Mouse (Mus musculus) urinary bladder, adult 2 months (tissue): ENCODE data around the gene Mettl7a3. TPM values are rescaled to one million over a fixed set of nuclear protein-coding genes. Genes with fewer than 3 reads are reported as not detected.
"Not testable (repeated sequence)": the region's sequence is repeated elsewhere in the genome, so short reads cannot be mapped to it uniquely, and the experiment has no call there.

Experiments
- DNase-seq: peaks from one replicate; pipeline ENCODE4 v3.0.0; 2022; ENCODE audit warnings: low spot score
- polyA plus RNA-seq: library from polyadenylated mRNA; depleted of rRNA; stranded (reverse); fragments of >200 nt; gene quantifications from 2 replicates; pipeline ENCODE4 v1.2.3, GENCODE M21; 2012

Mettl7a3 gene
- polyA plus RNA-seq, 1 experiment: 0.12 TPM

- DNase-seq: not testable (repeated sequence)
These were observed 5.4 kb upstream of the Mettl7a3 start for GRCm38 (mm10) chr15:100329336-100329735.

- DNase-seq: no peak
These were observed 4.0 kb upstream of the Mettl7a3 start for GRCm38 (mm10) chr15:100330739-100331138.

- not testable (repeated sequence) for DNase-seq
These were observed 2.4 kb upstream of the Mettl7a3 start for GRCm38 (mm10) chr15:100332077-100332961.

GRCm38 (mm10) chr15:100337328-100337727, 2.6 kb downstream of the Mettl7a3 start:
- not testable (repeated sequence) for DNase-seq

- not testable (repeated sequence) for DNase-seq
These were observed 3.1 kb downstream of the Mettl7a3 start for GRCm38 (mm10) chr15:100337847-100338246.

- not testable (repeated sequence) for DNase-seq
These were observed 6.7 kb downstream of the Mettl7a3 start for GRCm38 (mm10) chr15:100341314-100341980.

GRCm38 (mm10) chr15:100345484-100345883, 10.8 kb downstream of the Mettl7a3 start:
- no peak for DNase-seq

- DNase-seq: no peak
These were observed 12.0 kb downstream of the Mettl7a3 start for GRCm38 (mm10) chr15:100346761-100347160.

GRCm38 (mm10) chr15:100349496-100349895, 14.8 kb downstream of the Mettl7a3 start:
- no peak for DNase-seq

- no peak for DNase-seq
These were observed 16.9 kb downstream of the Mettl7a3 start for GRCm38 (mm10) chr15:100351501-100352060.

- DNase-seq: no peak
These were observed 18.1 kb downstream of the Mettl7a3 start, which contains the start of the genes Methig1 and Mettl7a2 for GRCm38 (mm10) chr15:100352711-100353250. TSS of gene Methig1 (plus strand) at chr15:100353149. TSS of gene Mettl7a2 (plus strand) at chr15:100353200.

- not testable (repeated sequence) for DNase-seq
These were observed 18.7 kb downstream of the Mettl7a3 start for GRCm38 (mm10) chr15:100353399-100353798.

GRCm38 (mm10) chr15:100355876-100356275, 21.1 kb downstream of the Mettl7a3 start:
- DNase-seq: no peak

GRCm38 (mm10) chr15:100364242-100364641, 29.5 kb downstream of the Mettl7a3 start, which contains the start of gene Higd1c:
TSS of gene Higd1c (plus strand) at chr15:100364542.
- DNase-seq: no peak

- not testable (repeated sequence) for DNase-seq
These were observed 31.2 kb downstream of the Mettl7a3 start for GRCm38 (mm10) chr15:100365967-100366366.

GRCm38 (mm10) chr15:100367119-100367518, 32.4 kb downstream of the Mettl7a3 start:
- DNase-seq: no peak

GRCm38 (mm10) chr15:100375066-100375465, 40.3 kb downstream of the Mettl7a3 start:
- DNase-seq: no peak

- not testable (repeated sequence) for DNase-seq
These were observed 43.2 kb downstream of the Mettl7a3 start for GRCm38 (mm10) chr15:100377847-100378505.

- DNase-seq: no peak
These were observed 44.9 kb downstream of the Mettl7a3 start for GRCm38 (mm10) chr15:100379658-100380057.

GRCm38 (mm10) chr15:100380104-100380503, 45.4 kb downstream of the Mettl7a3 start:
- DNase-seq: no peak

GRCm38 (mm10) chr15:100385705-100386104, 51.0 kb downstream of the Mettl7a3 start:
- no peak for DNase-seq
